Mouse (Mus musculus) spleen, postnatal 10 days (tissue): ENCODE data around the gene Sdk1.

Experiments used
- DNase-seq, 2 experiments: peaks; one replicate each; pipeline ENCODE4 v3.0.0; 2021 to 2022; ENCODE audit warnings: low spot score in 2 of 2

Gene Sdk1

GRCm38 (mm10) chr5:141768761-141769515, 527.6 kb downstream of the Sdk1 start:
- no peak for DNase-seq

GRCm38 (mm10) chr5:141771516-141771915, 530.2 kb downstream of the Sdk1 start:
- no peak for DNase-seq

- no peak for DNase-seq
Observed at GRCm38 (mm10) chr5:141778231-141778630, 536.9 kb downstream of the Sdk1 start.

- DNase-seq = no peak
Observed at GRCm38 (mm10) chr5:141781142-141781541, 539.9 kb downstream of the Sdk1 start.

- DNase-seq = no peak
Observed at GRCm38 (mm10) chr5:141782330-141782729, 541.0 kb downstream of the Sdk1 start.

GRCm38 (mm10) chr5:141783516-141783915, 542.2 kb downstream of the Sdk1 start:
- DNase-seq = no peak

- no peak for DNase-seq
Observed at GRCm38 (mm10) chr5:141793926-141794325, 552.6 kb downstream of the Sdk1 start.

- no peak for DNase-seq
Observed at GRCm38 (mm10) chr5:141823823-141824330, 582.6 kb downstream of the Sdk1 start.

- DNase-seq = no peak
Observed at GRCm38 (mm10) chr5:141824739-141825379, 583.6 kb downstream of the Sdk1 start.

GRCm38 (mm10) chr5:141835566-141835965, 594.3 kb downstream of the Sdk1 start:
- no peak for DNase-seq

- DNase-seq = no peak
Observed at GRCm38 (mm10) chr5:141836892-141837455, 595.7 kb downstream of the Sdk1 start.

GRCm38 (mm10) chr5:141844701-141845100, 603.4 kb downstream of the Sdk1 start:
- no peak for DNase-seq

- DNase-seq = no peak
Observed at GRCm38 (mm10) chr5:141847686-141848085, 606.4 kb downstream of the Sdk1 start.

- no peak for DNase-seq
Observed at GRCm38 (mm10) chr5:141852175-141852574, 610.9 kb downstream of the Sdk1 start.

- no peak for DNase-seq
Observed at GRCm38 (mm10) chr5:141856447-141856846, 615.2 kb downstream of the Sdk1 start.

GRCm38 (mm10) chr5:141857781-141858180, 616.5 kb downstream of the Sdk1 start:
- DNase-seq = no peak

GRCm38 (mm10) chr5:141858406-141859160, 617.3 kb downstream of the Sdk1 start:
- no peak for DNase-seq

GRCm38 (mm10) chr5:141866042-141866441, 624.8 kb downstream of the Sdk1 start:
- DNase-seq = no peak

- DNase-seq = no peak
Observed at GRCm38 (mm10) chr5:141873751-141874150, 632.5 kb downstream of the Sdk1 start.

- DNase-seq = no peak
Observed at GRCm38 (mm10) chr5:141880661-141881060, 639.4 kb downstream of the Sdk1 start.

- DNase-seq = no peak
Observed at GRCm38 (mm10) chr5:141884111-141884647, 642.9 kb downstream of the Sdk1 start.

GRCm38 (mm10) chr5:141886006-141886405, 644.7 kb downstream of the Sdk1 start:
- no peak for DNase-seq
